Mouse (Mus musculus): ENCODE measurements around the gene Kcnma1.

The Kcnma1 gene

DNA sequence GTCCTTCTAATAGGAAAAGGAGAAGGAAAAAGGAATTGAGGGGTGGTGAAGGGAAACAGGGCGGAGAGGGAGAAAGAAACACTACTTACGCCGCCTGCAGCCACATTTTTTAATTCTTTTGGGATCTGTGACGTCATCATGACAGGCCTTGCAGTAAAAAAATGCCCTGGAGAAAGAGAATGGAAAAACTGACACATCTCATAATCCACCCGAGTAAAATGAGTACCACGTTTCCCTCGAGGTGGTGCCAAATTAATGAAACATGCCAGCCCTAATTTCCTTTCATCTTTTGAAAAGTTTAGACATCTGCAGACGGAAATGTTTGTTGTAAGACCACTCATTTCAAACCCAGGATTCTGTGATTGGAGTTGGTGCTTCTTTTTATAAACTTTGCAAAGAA lies 578.4 kb downstream of the Kcnma1 start:
- no peak for DNase-seq (ENCODE audit: low spot score)

DNA sequence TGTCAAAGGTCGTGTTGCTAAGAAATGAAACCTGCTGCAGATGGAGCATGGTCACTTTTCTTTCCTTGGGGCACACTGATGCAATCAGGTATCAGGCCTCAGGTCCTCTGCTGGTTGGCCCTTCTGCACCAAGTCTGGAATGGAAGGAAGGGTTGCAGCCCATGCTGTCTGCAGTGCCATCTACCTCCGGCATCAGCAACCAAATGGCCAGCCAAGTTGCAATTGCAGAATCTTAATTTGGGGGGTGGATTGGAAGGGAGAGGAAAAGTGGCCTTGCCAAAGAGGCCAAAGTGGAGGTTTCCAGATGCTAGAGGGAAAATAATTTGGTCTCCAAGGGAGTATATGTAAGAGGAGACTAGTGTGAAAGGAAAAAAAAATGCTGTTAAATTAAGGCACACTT lies 584.3 kb downstream of the Kcnma1 start:
- no peak for DNase-seq (ENCODE audit: low spot score)

DNA sequence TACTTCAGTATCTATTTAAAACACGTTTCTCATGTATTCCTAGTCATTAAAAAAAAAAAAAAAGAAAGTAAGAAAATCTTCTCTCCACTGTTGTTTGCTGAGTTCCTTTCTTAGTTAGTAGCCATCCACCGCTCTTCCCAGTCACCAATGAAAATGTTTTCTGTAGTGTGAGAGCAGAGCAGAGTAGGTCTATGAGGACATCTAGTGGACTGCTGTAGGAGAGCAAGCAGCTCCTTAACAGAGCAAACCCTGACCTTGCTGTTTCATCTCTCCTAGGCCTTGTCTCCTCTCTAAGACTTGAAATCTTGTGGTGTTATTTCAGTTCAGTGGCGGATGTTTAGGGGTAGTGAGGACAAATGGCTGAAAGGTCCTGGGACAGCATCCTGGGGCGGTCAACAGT lies 585.2 kb downstream of the Kcnma1 start:
- DNase-seq (ENCODE audit: low spot score): no peak

DNA sequence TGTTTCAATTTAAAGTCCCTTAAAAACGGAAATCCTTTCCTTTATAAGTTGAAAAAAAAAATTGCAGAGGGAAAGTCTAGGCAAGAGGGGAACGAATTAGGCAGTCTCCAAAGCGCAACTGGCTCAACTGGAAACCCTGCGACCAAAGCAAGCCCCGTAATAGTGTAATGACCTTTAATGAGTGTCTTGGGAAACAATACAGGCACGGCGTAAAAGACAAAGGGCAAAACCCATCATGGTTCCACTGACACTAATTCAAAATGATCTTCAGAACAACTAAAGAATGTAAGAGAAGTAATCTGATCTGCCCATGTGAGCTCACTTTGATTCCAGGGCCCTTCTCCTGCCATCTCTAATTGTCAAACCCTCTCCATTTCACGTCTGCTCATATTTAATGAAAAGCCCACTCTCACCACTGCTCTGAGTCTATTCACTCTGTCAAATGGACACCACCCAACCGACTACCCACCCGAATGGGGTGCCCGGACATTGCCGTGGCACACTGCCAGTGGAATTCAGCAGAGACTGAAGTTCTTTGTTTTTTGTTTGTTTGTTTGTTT lies 591.7 kb downstream of the Kcnma1 start:
- DNase-seq (ENCODE audit: low spot score): no peak

DNA sequence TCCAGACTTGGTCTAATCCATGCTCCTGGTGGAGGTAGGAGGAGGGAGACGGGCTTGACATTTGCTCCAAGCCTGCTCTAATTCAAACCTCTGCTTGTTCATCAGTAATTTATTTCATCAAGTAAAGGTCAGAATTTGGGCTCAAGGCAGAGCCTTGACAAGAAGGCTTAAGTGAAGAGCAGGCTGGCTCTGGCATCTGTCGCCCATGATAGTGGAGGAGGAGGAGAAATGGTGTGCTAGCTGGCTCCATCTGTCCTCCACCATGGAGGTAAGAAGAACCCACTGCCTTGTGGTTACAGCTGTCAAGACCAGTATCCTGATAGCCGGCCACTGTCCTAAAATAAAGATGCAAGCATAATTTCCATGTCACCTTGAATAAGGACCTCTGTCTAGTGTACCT lies 595.3 kb downstream of the Kcnma1 start:
- no peak for DNase-seq (ENCODE audit: low spot score)

DNA sequence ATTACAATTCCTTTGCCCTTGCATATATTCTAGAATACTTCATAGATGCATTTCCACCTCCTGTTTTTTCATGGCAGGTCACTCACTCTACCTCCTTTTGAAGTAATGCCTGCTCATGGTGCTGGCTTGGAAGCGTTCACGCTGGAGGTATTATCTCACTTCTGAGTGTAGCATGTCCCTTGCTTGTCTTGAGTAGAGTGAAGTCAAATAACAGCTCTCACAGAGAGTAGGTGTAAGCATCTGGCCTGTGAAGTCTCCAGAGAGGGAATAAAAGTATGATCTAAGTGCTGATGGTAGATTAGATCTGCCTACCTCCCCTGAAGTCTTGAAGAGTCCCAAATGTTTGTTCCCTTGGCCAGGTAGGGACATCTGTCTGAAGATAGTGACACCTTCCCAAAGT lies 607.2 kb downstream of the Kcnma1 start:
- DNase-seq (ENCODE audit: low spot score): no peak

DNA sequence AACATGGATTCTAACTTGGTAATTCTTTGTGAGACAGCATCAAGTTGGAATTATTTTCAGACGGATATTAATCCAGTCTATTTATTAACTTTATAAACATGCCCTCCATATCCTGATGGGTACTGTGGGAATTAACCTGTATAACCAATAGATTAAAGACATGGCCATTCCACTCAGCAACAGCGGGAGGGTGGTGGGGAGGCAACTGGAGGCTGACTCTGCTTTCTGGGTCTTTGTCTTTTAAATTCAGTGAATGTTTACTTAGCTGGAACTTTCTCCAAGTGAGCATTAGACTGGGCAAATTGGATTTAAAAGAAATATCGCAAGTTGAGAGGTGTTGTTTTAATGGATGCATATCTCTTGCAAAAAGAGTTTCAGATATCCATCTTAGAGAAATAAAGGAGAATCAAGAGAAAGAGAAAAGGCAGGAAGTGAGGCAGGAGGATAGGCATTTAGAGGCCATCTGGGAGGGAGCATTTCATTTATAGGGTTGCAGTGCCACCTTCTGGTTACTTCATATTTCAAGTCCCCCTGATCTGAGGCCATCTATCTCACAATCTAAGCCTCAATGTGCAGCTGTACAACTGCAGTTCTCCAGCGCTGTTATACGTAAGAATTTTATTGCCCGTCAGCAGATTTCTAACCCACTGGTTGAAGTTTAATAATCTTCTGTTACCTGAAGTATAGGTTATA lies 613.4 kb downstream of the Kcnma1 start:
- DNase-seq (ENCODE audit: low spot score): peak; percentile 59

DNA sequence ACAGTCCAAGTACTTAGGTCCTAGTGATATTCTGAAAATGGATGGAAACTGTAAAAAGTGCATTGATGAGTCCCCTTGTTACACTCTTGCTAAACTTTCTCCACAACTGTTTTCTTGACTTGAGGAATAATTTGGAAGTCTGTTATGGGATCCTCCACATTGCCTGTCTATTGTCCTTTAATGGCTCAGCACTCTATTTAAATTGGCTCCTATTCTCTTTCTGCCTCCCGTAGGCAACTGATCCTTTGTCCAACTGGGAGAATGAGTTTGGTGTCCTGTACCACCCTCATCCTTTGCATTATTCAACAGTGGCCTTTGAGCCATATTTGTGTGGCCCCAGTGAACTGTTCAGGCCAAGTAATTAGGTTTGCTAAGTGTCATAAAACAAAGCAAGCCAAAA lies 616.6 kb downstream of the Kcnma1 start:
- DNase-seq (ENCODE audit: low spot score): no peak

DNA sequence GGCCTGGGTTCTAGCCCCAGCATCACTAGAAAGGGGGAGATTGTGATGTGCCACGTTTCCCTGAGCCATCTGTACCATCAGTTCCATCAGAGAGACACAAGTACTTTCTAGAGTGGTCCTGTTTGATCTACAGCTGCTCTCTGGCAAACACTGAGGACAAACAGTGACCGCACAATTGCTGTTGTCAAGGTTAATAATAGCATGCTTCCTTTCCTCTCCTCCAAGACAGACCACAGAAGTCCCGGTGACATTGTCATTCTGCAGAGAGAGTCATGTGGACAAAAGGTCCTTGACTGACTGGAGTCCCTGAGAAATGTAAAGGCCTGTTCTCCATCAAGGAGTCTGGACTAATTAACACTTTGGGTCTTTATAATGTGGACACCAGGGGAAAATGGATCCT lies 622.7 kb downstream of the Kcnma1 start:
- DNase-seq (ENCODE audit: low spot score): no peak

DNA sequence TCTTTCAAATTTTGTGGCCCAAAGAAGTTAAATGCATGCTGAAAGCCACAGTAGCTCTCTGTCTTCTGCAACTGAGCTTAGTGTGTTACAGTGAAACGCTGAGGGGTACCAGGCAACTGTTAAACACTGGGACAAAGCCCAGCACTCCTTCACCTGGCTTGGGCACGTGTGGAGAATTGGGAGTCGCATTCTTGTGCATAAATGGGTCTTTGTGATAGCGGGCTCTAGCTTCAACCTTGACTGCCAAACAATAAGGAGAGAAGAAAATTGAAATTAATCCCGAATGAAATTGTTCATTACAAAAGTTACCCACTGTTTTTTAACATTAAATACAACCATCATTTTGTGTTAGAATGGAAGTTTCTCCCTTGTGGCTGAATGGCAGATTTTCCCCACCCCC lies 623.5 kb downstream of the Kcnma1 start:
- DNase-seq (ENCODE audit: low spot score): no peak

DNA sequence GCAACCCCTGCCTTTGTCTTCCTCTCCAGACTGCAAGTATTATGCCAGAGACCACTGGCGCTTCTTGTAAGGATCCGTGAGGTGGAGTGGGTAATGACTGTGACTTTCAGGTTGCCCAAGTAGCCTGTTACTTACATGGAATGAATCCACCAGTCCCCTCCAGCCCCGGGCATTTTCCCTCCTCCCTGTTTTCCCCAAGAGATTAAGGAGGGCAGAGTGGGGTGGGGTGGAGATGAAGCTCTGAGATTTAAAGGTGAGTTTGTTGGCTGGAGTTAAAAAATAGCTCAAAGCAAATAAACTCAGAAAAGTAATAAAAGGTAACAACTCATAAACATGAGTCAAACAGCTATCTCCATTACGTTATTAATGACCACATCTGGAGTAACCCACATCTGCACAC lies 624.1 kb downstream of the Kcnma1 start:
- no peak for DNase-seq (ENCODE audit: low spot score)

DNA sequence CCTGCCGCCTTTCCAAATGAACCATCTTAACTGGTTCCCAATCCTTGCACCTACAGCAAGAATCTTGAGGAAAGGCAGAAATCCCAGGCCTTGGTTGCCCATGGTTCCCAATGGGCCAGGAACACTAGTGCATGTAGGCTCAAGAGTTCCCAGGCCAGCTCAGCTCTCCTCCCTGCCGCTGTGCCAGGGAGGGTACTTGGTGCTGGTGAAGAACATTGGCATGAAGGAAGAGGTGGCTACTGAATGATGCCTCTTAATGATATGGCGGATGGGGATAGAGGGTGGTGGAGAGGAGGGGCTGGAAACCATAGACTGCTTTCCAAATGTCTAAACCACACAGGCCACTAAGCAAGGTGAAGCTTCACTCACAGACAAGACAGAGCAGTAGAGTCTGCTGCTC lies 627.5 kb downstream of the Kcnma1 start:
- no peak for DNase-seq (ENCODE audit: low spot score)

DNA sequence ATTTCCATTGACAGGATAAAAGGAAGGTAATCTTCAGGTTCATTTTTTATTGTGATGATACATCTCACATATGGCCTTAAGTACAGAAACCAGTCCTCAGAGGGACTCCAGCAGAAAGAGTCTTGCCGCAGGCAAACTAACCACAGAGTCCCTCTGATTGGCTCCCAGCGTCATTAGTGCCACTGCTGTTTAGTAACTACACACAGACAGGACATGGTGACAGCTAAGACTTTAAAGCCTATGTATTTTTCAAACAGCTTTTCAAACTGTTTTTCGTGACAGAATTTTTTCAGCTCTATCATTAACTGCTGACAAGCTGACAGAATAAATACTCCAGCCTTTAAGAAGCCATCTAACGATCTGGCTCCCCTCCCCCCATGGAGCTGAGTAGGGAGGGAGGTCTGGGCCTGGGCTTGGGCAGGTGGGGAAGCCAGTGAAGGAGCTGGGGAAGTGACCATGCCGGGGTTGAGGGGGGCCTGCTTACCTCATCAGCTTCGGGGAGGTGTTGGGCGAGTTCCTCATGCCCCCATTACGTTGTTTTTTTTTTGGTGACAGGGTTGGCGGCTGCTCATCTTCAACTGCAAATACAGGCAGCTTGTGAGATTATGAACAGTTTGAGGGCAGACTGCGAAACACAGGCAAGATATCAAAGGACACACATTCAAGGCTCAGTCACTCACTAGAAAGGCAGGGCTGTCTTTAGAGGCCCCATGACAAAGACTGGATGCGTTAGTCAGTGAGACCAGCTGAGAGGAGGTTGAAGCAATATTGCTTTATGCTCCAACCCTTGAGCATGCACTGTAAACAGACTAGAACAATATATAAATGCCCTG lies 628.3 kb downstream of the Kcnma1 start:
- no peak for DNase-seq (ENCODE audit: low spot score)

DNA sequence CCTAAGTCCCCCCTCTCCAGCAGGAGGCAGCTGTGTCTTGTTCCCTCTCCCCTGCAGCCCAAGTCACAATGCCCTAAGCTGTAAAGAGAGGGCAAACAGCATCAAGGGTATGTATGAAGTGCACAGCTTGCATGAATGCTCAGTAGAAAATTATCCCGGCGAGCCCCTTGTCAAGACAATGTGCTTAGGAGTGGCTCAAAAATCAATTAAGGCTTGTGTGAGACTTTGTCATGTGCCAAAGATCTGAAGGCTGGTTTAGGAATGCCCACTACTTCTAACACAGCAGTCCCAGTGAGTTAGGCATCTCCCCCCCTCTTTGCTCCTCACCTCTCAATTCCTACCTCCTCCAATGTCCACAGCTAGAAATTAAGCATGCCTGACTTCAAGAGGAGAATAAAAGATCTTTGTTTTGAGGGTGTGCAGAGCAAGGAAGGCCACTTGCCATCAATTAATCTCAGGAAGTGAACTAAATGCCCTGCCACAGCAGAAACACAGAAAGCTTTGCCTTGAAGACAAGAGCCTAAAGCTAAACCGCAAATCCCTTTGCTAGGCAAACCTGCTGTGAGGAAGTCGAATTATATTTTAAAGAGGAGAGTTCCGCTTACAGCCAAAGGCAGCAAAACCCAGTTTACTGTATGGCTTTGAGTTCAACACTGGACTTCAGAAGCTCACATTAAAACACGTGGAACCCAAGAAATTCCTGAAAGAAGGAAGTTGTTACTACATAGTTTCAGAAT lies 635.8 kb downstream of the Kcnma1 start:
- DNase-seq (ENCODE audit: low spot score): no peak

DNA sequence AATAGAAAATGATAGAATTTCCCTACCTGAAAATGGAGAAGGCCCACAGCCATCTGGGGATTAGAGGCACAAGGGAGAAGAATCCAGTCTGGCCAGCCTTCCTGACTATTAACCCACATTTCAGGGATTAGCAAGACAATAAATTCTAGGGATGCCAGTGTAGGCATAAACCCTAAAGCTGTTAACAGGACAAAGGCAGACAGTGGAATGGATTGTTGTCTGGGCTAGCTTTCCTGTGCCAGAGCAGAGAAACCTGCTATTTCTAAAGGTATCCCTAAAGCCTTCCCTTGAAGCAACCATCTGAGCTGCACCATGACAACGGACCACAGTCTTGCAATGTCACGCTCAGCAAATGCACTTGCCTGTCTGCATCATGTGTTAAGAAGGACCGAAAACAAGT lies 642.3 kb downstream of the Kcnma1 start:
- no peak for DNase-seq (ENCODE audit: low spot score)

DNA sequence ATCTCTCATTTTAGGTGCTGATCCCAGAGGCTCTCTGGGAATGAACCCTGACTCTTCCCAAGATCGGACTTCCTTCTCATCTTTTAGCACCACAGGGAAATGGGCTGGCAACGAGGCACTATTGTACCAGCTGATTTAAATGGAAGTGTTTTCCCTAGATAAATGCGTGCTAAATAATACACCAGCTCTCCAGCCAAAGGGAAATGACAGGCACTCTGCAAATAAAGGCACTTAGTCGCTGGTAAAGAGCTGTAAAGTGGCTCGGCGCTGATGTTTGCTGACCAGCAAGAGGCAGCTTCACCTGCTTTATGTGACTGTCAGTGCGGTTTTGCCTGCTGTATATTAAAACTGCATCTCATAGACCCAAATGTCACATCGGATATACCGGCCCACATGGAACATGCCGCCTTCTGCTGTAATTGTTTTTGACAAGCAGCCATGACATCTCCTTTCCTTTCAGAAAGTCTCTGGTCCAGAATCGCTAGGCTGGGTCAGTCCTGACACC lies 653.7 kb downstream of the Kcnma1 start:
- DNase-seq (ENCODE audit: low spot score): no peak

DNA sequence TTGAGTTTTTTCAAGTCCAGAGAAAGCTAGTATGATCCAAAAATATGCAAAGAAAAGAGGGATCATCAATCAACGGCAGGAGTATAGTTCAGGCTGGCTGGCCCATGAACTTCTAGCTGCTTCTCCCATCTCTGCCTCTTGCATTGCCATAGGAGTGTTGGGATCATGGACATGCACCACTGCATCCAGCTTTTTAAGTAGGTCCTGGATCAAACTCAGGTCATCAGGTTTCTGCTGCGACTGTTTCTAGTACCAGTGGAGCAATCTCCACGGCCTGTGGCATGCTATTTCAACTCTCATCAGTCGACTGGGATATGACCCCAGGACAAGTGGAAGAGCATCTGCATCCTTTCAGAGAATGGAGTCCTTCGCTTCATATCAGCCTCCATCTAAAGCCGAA lies 655.5 kb downstream of the Kcnma1 start:
- DNase-seq (ENCODE audit: low spot score): no peak

DNA sequence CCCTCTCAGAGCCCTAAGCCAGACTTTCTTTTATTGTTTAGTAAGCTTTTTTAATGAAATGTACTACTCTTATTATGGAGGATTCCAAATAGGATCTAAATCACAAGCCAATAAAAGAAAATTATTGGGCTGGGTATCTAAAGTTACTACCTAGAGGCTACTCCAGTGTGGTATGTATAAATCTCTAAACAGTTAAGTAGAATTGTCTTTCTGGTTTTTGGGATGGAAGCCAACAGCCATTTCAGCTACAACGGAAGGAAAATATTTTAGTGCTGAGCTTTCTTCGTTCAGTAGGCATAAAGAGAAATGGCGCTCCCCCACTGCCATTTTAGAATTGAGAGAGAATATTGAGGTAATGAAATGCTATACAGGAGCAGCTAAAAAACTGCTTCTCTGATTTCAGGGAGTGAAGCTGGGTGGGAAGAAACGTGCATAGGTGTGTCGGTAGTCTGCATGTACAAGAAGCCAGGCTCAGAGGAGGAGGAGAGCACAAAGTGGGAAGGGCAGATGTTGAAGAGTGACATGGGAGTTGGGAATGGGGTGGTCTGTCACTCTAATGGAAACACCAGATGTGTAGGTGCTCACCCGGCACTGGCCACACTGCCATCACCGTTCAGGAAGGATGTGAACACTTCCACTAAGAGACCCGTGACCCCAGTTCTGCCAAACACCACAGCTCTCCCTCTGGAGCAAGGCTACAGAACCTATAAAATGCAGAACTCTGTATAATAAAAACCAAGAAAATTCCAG lies 656.6 kb downstream of the Kcnma1 start:
- no peak for DNase-seq (ENCODE audit: low spot score)

DNA sequence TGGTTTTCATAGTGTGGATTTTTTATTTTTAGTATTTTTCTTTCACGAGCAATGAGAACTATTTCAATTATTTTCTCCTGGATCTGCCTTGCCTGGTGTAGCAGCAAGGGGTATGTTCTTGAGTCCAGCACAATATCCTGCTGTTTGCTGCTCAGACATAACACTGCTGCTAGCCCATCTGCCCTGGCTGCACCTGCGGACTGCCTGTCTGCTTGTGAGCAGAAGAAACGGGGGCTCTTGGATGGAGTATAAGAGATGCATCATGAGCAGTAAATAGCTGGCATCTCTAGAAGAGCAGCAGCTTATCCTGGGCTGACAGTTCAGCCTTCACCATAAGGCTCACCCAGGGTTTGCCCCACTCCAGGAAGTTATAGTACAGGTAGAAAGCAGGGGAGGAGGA lies 687.5 kb downstream of the Kcnma1 start:
- DNase-seq (ENCODE audit: low spot score): no peak

DNA sequence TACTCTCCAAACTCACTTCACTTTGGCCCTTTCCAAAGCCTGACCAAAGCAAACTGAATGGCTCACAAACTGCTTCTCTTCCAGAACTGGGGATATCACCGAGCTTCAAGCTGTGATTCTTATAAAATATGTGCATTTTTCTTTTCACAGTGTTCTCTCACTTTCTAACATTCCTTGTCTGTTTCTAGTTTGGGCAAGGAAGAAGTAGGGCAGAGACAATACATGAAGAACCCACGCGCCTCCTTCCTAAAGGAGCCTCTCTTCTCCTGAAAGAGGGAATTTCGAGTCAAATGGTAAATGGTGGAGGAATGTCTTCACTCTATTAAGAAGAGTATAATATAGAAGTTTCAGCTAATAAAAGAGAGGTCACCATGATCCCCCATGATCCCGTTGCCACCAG lies 709.0 kb downstream of the Kcnma1 start:
- no peak for DNase-seq (ENCODE audit: low spot score)

DNA sequence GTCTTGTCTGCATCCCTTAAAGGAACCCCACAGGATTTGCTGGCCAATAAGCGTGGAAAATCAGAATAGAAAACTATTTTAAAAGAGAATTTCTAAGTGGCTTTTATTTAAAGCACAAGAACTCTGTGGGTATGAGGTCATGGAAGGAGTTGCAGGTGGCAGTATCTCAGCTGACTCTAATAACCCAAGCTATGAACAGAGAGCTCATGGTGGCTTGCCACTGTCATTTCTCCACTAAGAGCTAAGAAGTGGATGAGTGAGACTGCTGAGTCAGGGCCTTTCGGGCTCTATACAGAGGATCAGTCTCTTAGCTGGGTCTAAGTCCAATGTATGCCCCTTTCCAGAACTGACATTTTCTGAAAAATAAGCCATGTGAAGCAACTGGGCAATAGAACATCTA lies 713.8 kb downstream of the Kcnma1 start:
- DNase-seq (ENCODE audit: low spot score): no peak

DNA sequence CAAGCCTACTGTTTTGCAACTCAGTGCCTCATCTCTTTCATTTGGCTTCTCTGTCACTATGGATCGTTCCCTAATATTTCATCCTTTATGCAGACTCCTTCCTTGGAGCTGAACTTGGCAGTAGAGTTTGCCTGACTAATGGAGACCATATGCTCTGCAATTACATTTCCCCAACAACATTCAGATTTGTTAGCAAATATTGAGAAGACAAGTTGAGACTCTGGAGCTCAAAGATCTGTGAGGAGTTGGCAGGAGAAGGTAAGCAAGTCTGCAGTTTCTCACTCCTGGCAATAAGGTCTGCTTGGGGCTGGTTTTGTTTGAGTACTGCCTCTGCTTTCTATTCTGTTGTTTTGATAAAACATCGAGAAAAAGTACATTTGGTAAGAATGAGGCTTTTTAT lies 723.7 kb downstream of the Kcnma1 start:
- DNase-seq (ENCODE audit: low spot score): no peak

All from layer of hippocampus, adult 9-10 months (tissue).